Mouse (Mus musculus) C2C12 (cell line): ENCODE measurements at regions not wholly inside any gene's neighbourhood (a gene's known extent, or its start where the extent isn't known, plus 50 kb on each side); places are given as distances from the start of the nearest gene placed in this dataset.

ENCODE experiments used
- H3K27me3 ChIP-seq: one replicate; pipeline ENCODE4 v1.6.1; 2011; ENCODE audit not compliant: control insufficient read depth, insufficient read depth, insufficient read length
- H3K36me3 ChIP-seq: one replicate; pipeline ENCODE4 v1.6.1; 2011; ENCODE audit not compliant: control insufficient read depth, insufficient read depth
- H3K4me3 ChIP-seq: one replicate; pipeline ENCODE4 v1.5.1; 2011; ENCODE audit warnings: mild to moderate bottlenecking, control low read depth; ENCODE audit not compliant: poor library complexity, insufficient read depth, severe bottlenecking
- H3K79me2 ChIP-seq: one replicate; pipeline ENCODE4 v1.6.1; 2011; ENCODE audit not compliant: control insufficient read depth, insufficient read depth
- H3K79me3 ChIP-seq: one replicate; pipeline ENCODE4 v1.6.1; 2011; ENCODE audit warnings: low read depth, control low read depth
- H3ac ChIP-seq: one replicate; pipeline ENCODE3; 2011; ENCODE audit warnings: low read depth; ENCODE audit not compliant: control insufficient read depth, insufficient read length
- CEBPB ChIP-seq: IDR thresholded peaks from one replicate; pipeline ENCODE4 v1.6.1; 2011; ENCODE audit warnings: low read depth, mild to moderate bottlenecking, control low read depth, moderate library complexity
- CTCF ChIP-seq: IDR thresholded peaks from one replicate; pipeline ENCODE4 v1.5.1; 2011; ENCODE audit not compliant: control insufficient read depth, insufficient read depth, insufficient read length
- FOSL1 ChIP-seq: IDR thresholded peaks from one replicate; pipeline ENCODE4 v1.8.0; 2011; ENCODE audit warnings: mild to moderate bottlenecking, low read length; ENCODE audit not compliant: poor library complexity, insufficient read depth, severe bottlenecking
- MAX ChIP-seq: IDR thresholded peaks from one replicate; pipeline ENCODE4 v1.6.1; 2011; ENCODE audit warnings: mild to moderate bottlenecking, control low read depth
- MYOD1 ChIP-seq: IDR thresholded peaks from one replicate; pipeline ENCODE4 v1.6.1; 2011; ENCODE audit warnings: low read depth; ENCODE audit not compliant: control insufficient read depth, insufficient read length
- MYOG ChIP-seq: IDR thresholded peaks from one replicate; pipeline ENCODE4 v1.6.1; 2011; ENCODE audit not compliant: control insufficient read depth, insufficient read length; ENCODE audit errors: extremely low read depth
- USF1 ChIP-seq: IDR thresholded peaks from one replicate; pipeline ENCODE4 v1.6.1; 2011; ENCODE audit warnings: low read depth, mild to moderate bottlenecking, control low read depth, moderate library complexity

DNA sequence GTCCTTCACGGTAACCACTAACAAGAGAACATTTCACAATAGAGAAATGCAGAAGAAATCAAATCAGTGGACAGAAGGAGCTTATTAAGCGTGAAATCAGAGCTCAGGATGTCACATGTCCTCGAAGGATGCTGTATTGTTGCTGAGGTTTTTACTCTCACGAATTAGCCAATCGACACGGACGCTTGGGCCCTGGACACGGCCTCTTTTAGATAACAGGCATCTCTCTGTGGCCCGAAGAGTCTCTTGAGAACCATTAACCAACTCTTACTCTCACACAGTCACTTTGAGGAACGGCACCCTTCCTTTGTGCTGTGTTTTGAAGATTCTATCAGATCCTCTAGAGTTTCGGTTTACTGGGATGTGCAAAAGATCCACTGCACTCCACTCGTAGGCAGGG lies 128.2 kb downstream of the Tsen15 start:
- Histone ChIP-seq H3K79me2 (no peaks in the 10 kb centered on the region), H3K27me3 (no peaks in the 10 kb centered on the region), H3K79me3 (no peaks in the 10 kb centered on the region), H3ac (no peak overlapping the region), H3K36me3 (no peaks in the 10 kb centered on the region), H3K4me3 (no peak overlapping the region)
- no peak for TF ChIP-seq CEBPB
- TF ChIP-seq MAX = no peak
- no peak for TF ChIP-seq FOSL1
- no peak for TF ChIP-seq MYOG
- TF ChIP-seq MYOD1 = no peak
- TF ChIP-seq USF1 = no peak
- TF ChIP-seq CTCF = no peak

DNA sequence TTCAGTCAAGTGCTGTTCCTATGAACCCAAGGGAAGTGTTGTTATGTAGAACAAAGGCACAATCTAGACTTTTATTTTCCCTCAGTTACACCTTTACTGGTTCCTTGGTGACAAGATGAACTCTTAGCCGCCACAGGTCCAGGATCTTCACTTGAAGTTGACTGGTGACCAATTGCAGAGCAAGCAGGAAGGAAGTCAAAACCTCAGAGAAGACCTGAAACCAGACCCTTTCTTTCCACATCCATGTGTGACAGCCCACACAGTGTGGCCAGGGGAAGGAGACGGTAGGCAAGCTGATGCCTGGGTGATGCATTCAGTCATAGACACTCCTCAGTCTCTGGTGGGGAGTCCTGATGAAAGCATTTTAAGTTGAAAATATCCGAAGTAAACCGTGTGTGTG lies 132.6 kb downstream of the Tsen15 start:
- Histone ChIP-seq H3K27me3 (no peaks in the 10 kb centered on the region), H3ac (no peak overlapping the region), H3K36me3 (no peaks in the 10 kb centered on the region), H3K79me2 (no peaks in the 10 kb centered on the region), H3K79me3 (no peaks in the 10 kb centered on the region), H3K4me3 (no peak overlapping the region)
- TF ChIP-seq CEBPB = no peak
- TF ChIP-seq FOSL1 = no peak
- no peak for TF ChIP-seq MYOD1
- no peak for TF ChIP-seq USF1
- TF ChIP-seq MAX = no peak
- no peak for TF ChIP-seq CTCF
- TF ChIP-seq MYOG = no peak

DNA sequence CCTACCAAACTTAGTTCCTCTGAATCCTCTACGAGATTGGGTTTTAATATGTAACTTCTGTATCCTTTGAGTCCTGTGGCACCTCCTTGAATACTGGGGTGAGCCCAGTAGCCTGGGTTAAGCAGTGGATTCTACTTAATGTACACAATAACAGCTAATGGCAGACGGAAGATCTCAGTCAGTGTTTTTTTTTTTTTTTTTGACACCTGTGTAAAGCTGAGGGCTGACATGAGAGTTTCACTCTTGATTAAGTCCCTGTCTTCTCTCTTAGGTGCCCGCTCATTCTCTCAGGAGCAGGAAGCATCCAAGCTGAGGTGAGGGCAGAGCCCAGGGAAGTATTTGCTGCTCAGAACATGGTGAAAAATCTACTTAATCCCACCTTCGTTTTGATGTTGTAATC lies 133.0 kb downstream of the Tsen15 start:
- Histone ChIP-seq H3K27me3 (no peaks in the 10 kb centered on the region), H3K36me3 (no peaks in the 10 kb centered on the region), H3K79me2 (no peaks in the 10 kb centered on the region), H3K4me3 (no peak overlapping the region), H3K79me3 (no peaks in the 10 kb centered on the region), H3ac (no peak overlapping the region)
- TF ChIP-seq MYOG (no peak), MYOD1 (no peak), MAX (no peak), USF1 (no peak), CTCF (no peak), FOSL1 (no peak), CEBPB (no peak)

DNA sequence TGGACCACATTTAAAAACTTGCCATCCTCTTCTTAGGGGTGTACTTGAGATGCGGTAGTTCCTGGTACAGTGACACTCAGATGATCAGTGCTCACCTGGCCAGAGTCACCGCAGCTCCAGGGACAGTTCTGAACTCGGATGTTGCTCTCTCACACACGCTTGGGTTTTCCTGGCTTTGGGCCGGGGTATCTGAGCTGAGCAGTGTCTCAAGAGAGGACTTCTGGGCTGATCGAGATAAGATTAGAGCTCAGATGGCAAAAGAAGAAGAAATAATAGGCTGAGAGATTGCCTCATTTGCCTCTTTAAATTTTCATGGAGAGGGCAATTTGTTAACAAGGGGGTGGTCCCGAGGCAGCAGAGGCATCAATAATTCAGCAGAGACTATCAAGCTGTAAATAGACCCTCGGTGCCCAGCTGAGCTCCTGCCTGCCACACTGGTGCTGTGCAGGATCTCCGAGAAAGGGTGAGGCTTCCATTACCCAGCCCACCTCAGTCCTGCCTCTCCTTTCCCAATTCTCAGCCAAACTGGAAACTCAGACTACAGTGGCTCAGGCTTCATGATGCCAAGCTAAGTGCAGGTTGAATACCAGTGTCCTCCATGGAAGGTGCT lies 133.7 kb downstream of the Tsen15 start:
- Histone ChIP-seq H3ac (no peak overlapping the region), H3K36me3 (no peaks in the 10 kb centered on the region), H3K79me3 (no peaks in the 10 kb centered on the region), H3K79me2 (no peaks in the 10 kb centered on the region), H3K27me3 (no peaks in the 10 kb centered on the region), H3K4me3 (no peak overlapping the region)
- TF ChIP-seq MYOD1 (no peak), FOSL1 (no peak), CTCF (no peak), USF1 (no peak), CEBPB (no peak), MYOG (no peak)

DNA sequence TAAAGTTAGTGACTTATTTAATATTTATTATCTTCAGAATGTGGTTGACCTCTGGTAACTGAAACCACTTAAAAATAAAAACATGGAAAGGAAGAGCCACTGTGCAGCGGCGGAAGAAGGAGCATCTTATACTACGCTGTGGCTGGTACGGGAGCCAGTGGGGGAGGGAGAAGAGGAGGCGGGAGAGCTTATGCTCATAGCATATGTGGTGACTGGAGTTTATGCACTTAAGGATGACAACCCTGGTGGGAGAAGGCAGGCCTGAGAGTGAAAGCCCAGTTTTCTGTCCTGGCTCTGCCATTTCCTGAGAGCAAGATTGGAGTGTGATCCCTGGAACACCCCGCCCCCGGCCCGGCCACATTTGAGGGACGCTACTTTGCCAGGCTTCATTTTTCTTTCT lies 145.5 kb downstream of the Tsen15 start:
- H3K36me3 ChIP-seq = no peaks in the 10 kb centered on the region
- H3K79me3 ChIP-seq = no peaks in the 10 kb centered on the region
- H3K27me3 ChIP-seq = peaks cover 3% of the 10 kb centered on the region
- no peaks in the 10 kb centered on the region for H3K79me2 ChIP-seq
- no peak overlapping the region for H3K4me3 ChIP-seq
- TF ChIP-seq CTCF (no peak), CEBPB (no peak), USF1 (no peak), MYOG (no peak), MAX (no peak), MYOD1 (no peak), FOSL1 (no peak)
- H3ac ChIP-seq = no peak overlapping the region
